Mouse (Mus musculus) right cerebral cortex, adult 2 months (tissue): Measurements from ENCODE around the gene E130311K13Rik.

ENCODE experiments used
- DNase-seq, 2 experiments: peaks; one replicate each; pipeline ENCODE4 v3.0.0; 2021 to 2022; ENCODE audit warnings: low spot score in 2 of 2

Gene E130311K13Rik

DNA sequence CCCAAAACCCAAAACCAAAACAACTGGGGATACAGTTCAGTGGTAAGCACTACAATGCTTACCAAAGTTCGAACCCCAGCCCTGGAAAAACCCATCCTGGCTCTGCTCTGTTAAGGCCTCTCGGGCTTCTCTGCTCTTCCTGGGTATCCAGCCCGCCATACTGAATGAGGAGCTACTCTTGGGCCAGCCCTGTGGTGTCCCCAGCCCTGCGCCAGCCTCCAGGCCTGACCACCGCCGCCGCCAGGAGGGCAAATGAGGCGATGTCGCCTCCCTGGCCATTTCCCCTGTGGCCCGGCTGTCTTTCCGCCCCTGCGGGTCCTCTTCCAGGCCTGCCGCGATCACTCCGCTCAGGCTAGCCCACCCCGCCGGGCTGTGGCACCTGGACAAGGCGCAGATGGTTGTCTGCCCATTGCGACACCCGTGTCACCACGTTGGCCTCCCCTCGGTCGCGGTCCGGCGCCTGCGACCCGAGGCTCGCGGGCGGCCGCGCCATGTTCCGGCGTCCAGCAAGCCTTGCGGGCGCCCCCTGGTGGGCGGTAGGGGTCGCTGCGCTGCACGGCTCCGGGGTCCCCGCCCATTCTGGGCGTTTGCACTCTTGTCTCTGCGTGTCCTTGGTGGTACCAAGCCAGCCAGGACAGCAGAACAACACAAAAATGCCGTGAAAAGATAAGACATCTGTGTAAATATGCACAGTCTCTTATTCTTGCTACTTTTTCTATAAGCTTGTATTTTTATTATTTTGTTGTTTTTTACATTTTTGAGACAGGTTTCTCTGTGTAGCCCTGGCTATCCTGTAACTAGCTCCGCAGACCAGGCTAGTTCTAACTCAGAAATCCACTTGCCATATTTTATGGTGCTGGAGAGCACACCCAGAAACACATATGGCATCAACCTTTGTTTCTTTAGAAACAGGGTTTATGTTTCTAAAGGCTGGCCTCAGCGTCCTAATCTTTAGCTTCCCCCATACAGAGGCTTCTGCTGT lies at the start of gene E130311K13Rik:
Gene E130311K13Rik, minus strand, starts transcription at position 595 of the 982 bp plus-strand sequence.
- peak; percentile 87 to 94 for DNase-seq

DNA sequence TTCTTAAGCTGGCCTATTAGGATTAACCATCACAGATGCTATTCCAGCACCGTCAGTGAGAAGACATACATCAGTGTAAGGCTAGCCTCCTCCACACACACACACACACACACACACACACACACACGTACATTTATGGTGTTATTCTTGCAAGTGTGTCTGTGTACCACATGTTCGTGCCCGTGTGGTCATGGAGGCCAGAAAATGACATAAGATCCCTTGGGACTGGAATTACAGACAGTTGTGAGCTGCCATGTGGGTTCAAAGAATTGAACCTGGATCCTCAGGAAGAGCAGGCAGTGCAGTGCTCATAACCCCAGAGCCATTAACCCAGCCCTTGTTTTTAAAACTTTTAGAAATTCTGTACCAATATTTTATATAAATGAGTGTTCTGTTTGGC lies 48.6 kb upstream of the E130311K13Rik start:
- DNase-seq = no peak

DNA sequence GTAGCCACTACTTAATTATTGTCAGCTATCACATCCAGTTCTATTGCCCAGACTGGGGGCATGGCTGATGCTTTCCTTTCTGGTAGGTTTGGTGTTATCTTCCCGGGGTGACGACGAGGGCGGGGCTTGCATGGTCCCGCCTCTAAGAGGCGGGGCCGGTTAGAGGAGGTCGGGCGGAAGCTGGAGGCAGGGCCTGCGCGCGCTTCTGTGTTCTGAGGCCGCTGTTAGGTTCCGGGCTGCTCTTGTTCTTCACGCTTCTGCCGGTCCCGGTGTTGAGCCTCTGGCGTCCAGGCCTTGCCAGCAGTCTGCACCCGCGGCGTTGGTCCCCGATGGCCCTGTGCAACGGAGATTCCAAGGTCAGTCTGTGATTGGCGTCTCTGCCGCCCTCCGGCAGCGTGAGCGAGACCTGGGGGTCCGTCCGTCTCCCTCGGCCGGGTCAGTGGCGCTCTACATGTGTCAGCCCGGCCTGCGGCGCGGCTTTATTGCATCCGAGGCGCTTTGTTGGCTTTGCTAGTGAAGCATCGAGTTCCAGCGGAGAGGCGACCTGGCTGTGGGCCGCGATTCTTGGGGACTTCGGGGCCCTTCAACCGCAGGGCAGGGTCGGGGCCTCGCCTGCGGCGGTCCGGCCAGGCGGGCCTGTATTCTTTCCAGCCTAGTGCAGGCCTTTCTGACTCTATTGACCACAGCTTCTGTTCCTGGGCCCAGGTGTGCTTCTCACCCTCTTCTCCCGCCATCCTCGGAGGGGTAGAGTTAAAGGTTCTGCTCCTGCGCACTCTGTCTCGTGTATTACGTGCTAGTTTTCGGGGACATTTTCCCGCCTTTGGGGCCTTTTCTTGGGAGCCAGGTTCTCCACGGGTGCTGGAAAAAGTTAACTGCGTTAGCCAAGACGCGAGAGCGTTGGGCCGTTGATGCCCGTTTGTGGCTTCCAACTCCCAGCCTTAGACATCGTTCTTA lies 47.0 kb upstream of the E130311K13Rik start, which contains the start of gene Gmps:
Gene Gmps, plus strand, starts transcription at position 152 of the 954 bp plus-strand sequence.
- DNase-seq = peak; percentile 87 to 94

DNA sequence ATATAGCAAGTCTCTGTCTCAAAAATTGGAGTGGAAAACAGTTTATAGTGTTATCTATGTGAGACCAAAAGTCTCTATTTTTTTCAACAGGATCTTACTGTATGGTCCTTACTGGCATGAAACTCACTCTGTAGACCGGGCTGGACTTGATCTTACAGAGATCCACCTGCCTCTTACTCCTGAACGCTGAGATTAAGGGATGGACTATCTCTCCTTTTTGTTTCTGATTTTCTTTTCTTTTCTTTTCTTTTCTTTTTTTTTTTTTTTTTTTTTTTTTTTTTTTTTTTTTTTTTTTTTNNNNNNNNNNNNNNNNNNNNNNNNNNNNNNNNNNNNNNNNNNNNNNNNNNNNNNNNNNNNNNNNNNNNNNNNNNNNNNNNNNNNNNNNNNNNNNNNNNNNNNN lies 36.7 kb upstream of the E130311K13Rik start:
- no peak for DNase-seq

DNA sequence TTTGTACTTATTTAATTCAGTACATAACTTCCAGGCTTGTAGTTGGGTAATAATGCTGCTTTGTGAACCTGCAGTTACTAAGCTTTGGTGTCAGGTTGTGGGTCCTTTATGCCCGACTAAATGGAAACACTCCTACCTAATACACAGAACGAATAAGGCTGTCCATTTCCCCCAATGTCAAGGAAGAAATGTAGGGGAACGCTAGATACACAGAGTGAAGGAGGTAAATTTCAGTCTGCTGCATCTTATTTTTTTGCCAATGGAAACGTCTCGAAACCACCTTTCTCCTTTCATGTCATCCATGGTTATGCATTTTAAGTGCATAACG lies 35.6 kb upstream of the E130311K13Rik start:
- no peak for DNase-seq

DNA sequence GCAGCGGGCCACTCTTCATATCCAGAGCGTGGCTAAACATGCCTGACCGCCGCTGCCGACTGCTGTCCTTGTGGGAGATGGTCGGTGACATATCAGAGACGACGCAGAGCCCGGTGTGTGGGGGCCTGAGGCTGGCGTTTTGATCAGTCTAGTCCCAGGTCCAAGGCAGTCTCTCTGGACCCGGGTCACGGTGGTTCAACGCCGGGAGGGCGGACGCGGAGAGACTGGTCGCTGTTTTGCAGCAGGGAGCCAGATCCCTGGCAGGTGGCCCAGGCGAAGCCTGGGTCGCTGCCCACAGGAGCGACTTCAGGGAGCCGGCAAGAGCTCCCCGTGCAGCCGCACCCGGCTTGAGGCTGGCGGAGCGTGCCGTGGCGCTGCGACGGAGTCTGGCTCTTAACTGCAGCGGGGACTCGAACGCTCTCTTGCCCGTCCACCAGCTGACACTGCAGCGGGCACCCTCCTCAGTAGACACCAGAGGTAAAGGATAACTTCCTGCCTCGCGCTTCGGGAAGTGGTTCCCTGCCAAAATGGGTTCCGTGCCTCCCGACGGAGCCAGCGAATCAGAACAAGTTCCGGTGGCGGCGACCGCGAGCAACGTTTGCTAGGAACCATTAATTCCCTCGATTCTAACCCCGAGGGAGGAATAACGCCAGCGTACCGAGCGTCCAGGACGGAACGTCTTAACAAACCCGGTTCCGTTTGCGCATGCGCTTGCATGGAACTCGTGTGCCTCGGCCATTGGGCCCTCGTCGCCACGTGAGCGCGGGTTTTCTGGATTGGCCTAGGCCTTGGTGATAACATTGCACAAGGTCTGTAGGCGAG lies 35.0 kb upstream of the E130311K13Rik start, which contains the start of gene Slc33a1:
Gene Slc33a1, minus strand, starts transcription at position 669 of the 822 bp plus-strand sequence.
- peak; percentile 100 for DNase-seq

DNA sequence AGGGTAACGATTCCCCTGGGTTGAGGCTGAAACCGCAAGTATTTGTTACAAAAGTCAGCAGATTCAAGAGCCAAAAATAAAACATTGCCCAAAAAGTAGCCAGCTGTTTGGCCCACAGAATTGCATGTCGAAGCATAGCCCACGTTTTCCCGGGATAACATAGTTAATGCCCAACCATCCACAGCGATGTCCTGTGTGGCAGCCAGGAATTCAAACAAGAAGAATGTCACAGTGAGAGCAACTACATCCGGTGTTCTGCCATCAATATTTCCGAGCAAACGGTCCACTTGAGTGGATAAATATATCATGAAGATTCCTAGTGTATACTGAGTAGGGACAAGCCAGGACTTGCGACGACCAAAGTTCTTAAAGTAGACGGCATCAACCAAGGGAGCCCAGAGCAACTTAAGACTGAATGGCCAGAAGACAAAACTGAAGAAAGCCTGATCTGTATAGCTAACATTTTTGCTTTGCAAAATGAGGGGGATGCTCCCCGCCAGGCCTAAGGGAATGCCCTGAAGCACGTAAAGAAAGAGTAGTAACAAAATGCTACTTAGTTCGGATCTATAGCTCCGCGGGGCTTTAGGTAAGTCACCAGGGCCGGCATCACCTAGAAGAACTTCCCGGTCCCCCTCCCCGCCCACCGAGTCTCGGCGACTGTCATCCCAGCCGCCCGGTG lies 34.3 kb upstream of the E130311K13Rik start:
- DNase-seq = no peak

DNA sequence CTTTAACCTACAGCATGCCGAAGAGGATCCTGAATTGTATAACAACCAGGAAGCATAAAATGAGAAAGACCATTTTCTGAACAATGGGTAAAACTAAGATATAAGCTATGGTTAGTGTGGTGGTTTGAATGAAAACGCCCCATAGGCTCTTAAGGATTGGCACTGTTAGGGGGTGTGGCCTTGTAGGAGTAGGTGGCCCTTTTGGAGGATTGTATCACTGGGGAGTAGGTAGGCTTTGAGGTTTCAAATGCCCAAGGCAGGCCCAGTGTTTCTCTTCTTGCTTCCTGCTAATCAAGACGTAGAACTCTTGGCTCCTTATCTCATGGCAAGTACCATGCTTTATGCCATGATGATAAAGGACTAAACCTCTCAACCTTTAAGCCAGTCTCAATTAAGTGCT lies 20.6 kb upstream of the E130311K13Rik start:
- no peak for DNase-seq

DNA sequence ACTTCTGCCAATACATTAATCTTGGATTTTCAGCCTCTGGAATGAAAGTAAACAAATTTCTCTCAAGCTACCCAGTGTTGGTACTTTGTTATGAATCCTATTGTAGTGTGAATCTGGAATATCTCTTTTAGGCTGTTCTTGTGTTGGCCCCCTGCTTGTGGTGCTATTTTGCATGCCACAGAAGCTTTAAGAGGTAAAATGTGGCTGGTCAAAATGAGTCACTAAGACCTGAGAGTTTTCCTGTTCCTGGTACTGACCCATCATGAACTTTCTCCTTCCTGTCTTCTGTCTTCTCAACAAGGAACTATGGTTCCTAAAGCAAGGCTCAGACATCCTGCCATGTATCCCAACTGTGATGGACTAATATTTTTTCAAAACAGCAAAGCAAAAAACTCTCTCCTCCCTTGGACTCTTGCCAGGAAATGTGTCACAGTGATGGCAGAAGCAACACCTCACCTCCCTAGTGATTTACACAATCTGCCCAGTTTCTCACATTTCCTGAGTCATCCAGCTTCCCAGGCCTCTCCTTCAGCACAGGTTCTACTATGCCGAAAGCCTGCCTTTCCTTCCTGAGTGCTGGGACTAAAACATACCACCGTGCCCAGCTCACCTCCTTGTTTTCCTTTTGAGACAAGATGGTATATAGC lies 12.1 kb upstream of the E130311K13Rik start:
- DNase-seq = peak; percentile 56 to 73

DNA sequence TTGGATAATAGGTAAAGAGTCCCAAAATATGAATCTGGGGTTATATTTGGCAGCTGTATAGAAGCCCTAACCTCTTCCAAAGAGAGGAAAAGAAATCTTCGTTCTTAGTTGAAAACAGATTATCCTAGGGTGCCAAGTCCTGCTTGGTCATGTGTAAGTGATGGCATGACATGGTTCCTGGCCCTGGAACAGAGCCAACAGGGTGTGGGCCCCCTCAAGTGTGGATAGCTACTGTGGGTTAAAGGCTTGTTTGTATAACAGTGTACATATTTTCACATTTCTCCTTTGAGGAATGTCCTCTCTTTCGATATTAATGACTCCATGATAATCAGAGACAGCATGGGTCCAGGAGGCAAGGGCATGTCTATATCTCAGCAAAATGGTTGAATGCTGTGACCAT lies 9.7 kb upstream of the E130311K13Rik start:
- DNase-seq = no peak

DNA sequence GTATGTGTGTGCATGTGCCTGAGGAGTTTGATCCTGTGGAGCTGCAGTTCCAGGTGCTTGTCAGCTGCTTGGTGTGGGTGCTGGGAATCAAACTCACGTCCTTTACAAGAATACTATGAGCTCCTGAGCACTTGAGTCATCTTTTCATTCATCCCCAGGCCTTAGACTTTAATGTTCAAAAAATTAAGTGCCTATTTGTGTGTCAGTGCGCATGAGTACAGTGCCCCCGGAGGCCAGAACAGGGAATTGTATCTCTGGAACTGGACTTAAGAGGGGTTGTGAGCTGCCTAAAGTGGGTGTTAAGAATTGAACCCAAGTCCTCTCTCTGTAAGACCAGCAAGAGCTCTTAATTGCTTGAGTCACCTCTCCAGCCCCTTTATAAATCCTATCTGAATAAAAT lies 9.6 kb downstream of the E130311K13Rik start:
- peak in 1 of 2 experiments; percentile 27 for DNase-seq

DNA sequence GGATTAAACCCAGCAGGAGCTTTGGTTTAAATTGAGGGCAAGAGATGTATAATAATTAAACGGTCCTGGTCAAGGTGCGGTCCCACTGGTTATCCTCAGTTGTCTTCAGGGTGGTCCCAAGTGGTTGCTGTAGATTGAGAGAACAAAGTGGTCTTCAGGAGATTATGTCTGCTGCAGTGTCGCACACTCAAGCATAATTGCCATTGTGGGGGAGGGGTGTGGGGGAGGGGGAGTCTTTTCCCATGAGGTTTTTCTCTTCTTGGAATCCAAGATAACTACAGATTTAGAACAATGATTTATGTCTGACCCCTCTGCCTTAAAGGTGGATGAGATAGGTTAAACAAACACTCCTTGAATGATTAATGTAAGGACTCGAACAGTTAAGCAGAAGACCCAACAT lies 19.0 kb downstream of the E130311K13Rik start:
- no peak for DNase-seq

DNA sequence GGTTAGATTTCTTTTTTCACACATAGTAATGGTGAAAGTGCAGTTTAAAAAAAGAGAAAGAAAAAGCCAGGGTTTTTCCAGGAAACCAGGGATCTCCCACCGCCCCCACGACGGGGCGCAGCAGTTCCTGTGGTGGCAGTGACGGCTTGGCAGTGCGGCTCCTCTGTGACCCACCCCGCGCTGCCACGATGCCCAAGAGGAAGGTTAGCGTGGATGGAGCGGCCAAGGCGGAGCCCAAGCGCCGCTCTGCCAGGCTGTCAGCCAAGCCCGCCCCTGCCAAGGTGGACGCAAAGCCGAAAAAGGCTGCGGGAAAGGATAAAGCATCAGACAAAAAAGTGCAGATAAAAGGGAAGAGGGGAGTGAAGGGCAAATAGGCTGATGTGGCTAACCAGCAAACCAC lies 24.0 kb downstream of the E130311K13Rik start:
- peak in 1 of 2 experiments; percentile 7 for DNase-seq

DNA sequence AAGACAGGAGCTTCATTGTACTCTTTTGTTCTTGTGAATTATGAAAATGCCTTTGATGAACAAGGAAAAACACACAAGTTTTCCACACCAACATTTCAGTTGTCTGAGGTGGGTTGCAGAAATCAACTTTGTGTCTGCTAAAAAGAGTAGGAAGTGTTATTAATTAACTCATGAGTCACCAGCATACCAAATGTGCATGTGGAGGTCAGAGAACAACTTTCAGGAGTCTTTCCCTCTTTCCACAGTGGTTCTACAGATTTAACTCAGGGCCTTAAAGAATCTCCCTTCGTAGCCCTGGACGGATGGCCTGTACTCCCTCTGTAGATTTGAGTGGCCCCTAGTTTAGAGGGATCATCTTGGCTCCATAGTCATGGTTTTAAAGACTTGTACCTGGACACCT lies 25.1 kb downstream of the E130311K13Rik start:
- no peak for DNase-seq

DNA sequence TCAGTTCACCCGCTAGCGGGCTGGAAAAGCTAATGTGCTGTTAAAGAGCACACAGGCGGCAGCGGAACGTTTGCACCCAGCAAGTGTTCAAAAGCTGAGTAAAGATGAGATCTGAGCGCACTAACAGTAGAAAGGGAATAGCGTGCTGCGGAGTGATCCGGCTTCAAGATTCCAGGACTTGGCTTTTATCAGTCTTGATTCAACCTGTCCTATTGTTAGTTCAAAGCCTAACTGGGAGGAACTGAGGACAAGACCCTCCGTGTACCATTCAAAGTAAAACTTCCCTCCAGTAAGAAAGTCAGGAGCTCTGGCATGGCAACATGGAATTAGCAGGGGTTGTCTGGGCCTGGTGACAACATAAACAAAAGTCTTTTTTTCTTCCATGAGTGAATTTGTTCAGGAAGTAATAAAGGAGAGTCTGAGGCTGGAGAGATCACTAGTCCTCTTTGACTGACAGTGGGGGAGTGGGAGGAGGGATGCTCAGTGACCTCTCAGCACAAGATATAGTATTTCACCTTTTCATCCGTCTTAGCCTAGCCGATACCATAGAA lies 29.2 kb downstream of the E130311K13Rik start:
- DNase-seq = peak; percentile 17 to 19

DNA sequence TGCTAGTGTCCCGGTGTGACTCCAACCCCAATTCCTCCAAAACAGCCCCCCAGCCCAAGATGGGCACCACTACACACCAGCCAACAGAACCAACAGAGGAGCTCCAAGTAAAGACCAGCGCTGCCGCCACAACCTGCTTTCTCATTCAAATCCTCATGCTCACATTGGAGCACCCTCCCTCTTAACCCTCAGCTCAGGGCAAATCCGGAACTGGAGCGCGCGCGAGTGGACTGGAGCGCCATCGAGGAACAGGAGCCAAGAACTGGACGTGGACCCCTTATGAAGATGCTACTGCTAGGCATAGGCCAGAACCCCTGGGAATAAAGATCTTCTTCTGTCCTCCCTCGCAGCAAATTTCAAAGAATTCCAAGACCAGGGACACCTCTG lies 30.0 kb downstream of the E130311K13Rik start, which contains the start of gene Plch1:
Gene Plch1, minus strand, starts transcription at position 164 of the 387 bp plus-strand sequence.
- DNase-seq = peak; percentile 33 to 45

DNA sequence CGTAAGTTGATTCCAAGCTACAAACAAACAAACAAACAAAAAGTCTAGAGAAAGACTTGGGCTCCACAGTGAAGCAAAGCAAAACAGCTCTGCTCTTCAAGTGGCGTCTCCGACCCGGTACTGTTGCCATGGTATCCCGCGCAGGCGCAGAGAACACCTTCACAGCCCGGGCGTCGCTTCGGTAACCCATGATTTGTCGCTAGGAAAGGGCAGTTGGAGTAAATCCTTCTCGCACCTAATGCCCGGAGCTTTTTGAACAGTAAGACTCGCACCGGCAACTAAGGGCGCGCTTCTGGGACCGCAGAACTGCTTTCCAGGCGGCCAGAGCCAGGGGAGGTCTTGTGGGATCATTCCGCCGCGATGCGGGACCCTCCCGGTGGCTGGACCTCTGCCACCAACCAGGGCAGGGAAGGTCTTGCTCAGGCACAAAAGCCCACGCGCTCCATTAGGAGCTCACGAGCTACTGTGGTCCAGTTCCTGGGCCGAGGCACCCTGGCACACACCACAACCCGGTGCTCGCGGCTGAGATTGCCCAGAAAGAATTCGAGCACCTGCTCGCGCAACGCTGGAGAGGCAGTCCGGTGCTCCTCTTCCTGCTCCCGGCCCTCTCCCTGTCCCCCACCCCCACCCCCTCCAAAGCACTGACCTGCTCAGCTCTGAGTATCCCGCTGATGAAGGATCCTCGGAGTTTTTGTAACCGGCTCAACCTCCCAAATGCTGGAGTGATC lies 30.5 kb downstream of the E130311K13Rik start:
- DNase-seq = peak; percentile 87 to 91

DNA sequence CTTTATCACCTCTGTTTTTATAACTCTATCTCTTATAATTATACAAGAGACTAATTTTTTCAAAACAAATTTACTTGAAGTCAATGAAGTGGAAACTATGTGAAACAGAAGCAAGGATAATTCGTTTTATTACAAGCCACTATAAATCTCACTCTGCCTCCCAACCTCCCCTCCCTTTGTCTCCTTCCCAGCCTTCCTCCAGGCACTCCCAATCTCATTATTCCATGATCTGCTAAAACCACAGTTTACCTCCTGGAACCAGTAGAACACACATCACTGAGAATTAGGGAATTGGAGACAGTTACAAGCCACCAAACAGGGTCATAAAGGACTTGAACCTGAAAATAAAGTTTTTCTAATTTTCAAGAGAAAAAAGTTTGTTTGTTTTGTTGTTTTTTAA lies 32.1 kb downstream of the E130311K13Rik start:
- DNase-seq = no peak

DNA sequence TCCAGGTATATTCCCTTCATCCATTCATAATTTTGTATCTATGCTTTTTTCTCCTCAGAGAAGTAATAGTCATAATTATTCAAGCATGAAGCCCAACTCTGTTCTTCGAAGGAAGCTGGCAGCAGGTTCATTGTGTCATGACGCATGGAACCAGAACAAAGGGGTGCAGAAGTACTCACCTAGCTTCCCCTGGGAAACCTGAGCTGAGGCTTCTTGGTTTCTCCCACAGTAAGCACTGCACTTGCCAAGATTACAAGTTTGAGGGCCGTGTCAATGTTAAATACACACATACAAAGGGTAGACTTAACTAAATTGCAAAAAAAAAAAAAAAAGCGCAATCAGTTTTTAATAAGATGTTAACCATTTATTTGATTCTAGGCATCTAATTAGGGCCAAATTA lies 33.0 kb downstream of the E130311K13Rik start:
- DNase-seq = no peak
